Mouse (Mus musculus): ENCODE results near the gene Frat1.

Frat1 gene

GRCm38 (mm10) chr19:41816915-41817314 is 12.9 kb upstream of the Frat1 start:
- DNase-seq (ENCODE audit: low spot score in 2 of 2) = no peak

GRCm38 (mm10) chr19:41817325-41817724 is 12.4 kb upstream of the Frat1 start:
- no peak for DNase-seq (ENCODE audit: low spot score in 2 of 2)

GRCm38 (mm10) chr19:41818749-41819148 is 11.0 kb upstream of the Frat1 start:
- DNase-seq (ENCODE audit: low spot score in 2 of 2) = no peak

GRCm38 (mm10) chr19:41821436-41821835 is 8.3 kb upstream of the Frat1 start:
- no peak for DNase-seq (ENCODE audit: low spot score in 2 of 2)

- DNase-seq (ENCODE audit: low spot score in 2 of 2) = no peak
These were observed 7.2 kb upstream of the Frat1 start for GRCm38 (mm10) chr19:41822589-41822988.

- DNase-seq (ENCODE audit: low spot score in 2 of 2) = no peak
These were observed 4.8 kb upstream of the Frat1 start for GRCm38 (mm10) chr19:41824950-41825349.

GRCm38 (mm10) chr19:41826529-41826928 is 3.2 kb upstream of the Frat1 start:
- DNase-seq (ENCODE audit: low spot score in 2 of 2) = no peak

GRCm38 (mm10) chr19:41828941-41829340 is 829 bp upstream of the Frat1 start:
- no peak for DNase-seq (ENCODE audit: low spot score in 2 of 2)

- peak; percentile 71 to 82 for DNase-seq (ENCODE audit: low spot score in 2 of 2)
These were observed 599 bp downstream of the Frat1 start for GRCm38 (mm10) chr19:41830106-41831031.

GRCm38 (mm10) chr19:41831101-41831570 is 1.4 kb downstream of the Frat1 start:
- peak in 1 of 2 experiments; percentile 50 for DNase-seq (ENCODE audit: low spot score in 2 of 2)

- DNase-seq (ENCODE audit: low spot score in 2 of 2) = peak; percentile 37
These were observed 2.1 kb downstream of the Frat1 start for GRCm38 (mm10) chr19:41831718-41832391.

- DNase-seq (ENCODE audit: low spot score in 2 of 2) = no peak
These were observed 2.9 kb downstream of the Frat1 start for GRCm38 (mm10) chr19:41832501-41833201.

- DNase-seq (ENCODE audit: low spot score in 2 of 2) = no peak
These were observed 5.6 kb downstream of the Frat1 start for GRCm38 (mm10) chr19:41835407-41835806.

GRCm38 (mm10) chr19:41835816-41836215 is 6.0 kb downstream of the Frat1 start:
- peak; percentile 62 to 80 for DNase-seq (ENCODE audit: low spot score in 2 of 2)

GRCm38 (mm10) chr19:41836719-41837118 is 6.9 kb downstream of the Frat1 start:
- no peak for DNase-seq (ENCODE audit: low spot score in 2 of 2)

- peak in 1 of 2 experiments; percentile 53 for DNase-seq (ENCODE audit: low spot score in 2 of 2)
These were observed 7.6 kb downstream of the Frat1 start for GRCm38 (mm10) chr19:41837194-41837916.

GRCm38 (mm10) chr19:41837917-41838261 is 8.1 kb downstream of the Frat1 start:
- peak in 1 of 2 experiments; percentile 56 for DNase-seq (ENCODE audit: low spot score in 2 of 2)

- no peak for DNase-seq (ENCODE audit: low spot score in 2 of 2)
These were observed 9.0 kb downstream of the Frat1 start for GRCm38 (mm10) chr19:41838808-41839207.

- no peak for DNase-seq (ENCODE audit: low spot score in 2 of 2)
These were observed 9.9 kb downstream of the Frat1 start for GRCm38 (mm10) chr19:41839685-41840084.

GRCm38 (mm10) chr19:41841105-41841750 is 11.5 kb downstream of the Frat1 start:
- DNase-seq (ENCODE audit: low spot score in 2 of 2) = no peak

- DNase-seq (ENCODE audit: low spot score in 2 of 2) = no peak
These were observed 12.4 kb downstream of the Frat1 start for GRCm38 (mm10) chr19:41842196-41842595.

Measured in spleen, postnatal 10 days (tissue).